Mouse (Mus musculus): ENCODE measurements at regions not wholly inside any gene's neighbourhood (a gene's known extent, or its start where the extent isn't known, plus 50 kb on each side); places are given as distances from the start of the nearest gene placed in this dataset.
A peak's percentile ranks its signal among the peaks of the same experiment; 100 is the strongest.

DNA sequence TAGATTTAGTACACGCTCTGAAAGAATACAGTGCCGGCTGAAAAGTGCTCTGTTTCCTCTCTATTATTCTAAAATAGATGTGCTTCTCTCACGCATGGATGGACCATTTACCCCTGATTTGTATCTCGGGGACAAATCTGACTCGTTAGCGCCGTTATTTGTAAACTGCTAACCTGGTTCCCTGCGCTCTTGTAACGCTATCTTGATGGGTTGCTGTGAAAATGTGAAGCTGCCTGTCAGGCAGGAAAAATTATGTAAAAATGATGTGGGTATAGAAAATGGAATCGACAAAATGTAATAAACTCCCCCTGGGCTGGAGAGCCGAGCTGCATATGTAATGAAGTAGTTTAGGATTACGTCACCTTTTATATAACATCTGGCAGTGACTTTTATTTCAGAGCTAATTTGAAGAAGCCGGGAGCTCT lies 59.4 kb upstream of the Slc30a5 start:
- no peak for DNase-seq (ENCODE audit: low spot score in 2 of 2)

DNA sequence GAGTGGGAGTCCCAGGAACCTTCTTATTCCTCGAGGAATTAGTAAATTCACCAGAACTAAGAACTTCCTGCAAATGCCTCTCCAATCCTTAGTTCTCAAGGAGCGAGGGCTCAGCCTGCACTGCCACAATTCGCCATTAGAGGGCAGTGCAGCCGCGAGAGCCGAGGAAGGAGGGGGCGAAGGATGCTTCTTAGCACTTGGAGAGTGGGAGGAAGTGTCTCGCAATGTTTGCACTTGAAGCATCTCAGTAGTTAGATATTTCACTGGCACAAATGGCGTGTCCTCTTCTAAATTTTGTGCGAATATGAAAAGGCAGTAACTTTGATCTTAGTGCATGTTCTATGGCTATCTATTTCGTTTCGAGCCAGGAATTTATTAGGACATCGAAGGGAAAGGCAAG lies 59.0 kb upstream of the Slc30a5 start:
- peak; percentile 44 to 85 for DNase-seq (ENCODE audit: low spot score in 2 of 2)

DNA sequence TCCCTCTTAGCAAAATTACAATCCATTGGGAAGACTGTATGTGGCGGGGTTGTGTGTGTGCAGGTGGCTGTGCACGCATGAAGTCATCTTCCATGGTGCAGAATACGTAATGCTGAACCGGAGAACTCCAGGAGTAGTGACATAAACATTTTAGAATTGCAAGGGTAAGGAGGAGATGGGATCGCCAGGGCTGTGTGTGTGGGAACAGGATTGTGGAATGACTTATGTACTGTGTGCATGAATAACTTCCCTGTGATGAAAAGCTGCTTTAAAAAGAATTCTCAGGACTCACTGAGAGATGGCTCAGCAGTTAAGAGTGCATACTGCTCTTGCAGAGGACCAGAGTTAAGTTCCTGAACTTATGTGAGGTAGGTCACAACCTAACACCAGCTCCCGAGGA lies 57.2 kb upstream of the Slc30a5 start:
- DNase-seq (ENCODE audit: low spot score in 2 of 2), result no peak

DNA sequence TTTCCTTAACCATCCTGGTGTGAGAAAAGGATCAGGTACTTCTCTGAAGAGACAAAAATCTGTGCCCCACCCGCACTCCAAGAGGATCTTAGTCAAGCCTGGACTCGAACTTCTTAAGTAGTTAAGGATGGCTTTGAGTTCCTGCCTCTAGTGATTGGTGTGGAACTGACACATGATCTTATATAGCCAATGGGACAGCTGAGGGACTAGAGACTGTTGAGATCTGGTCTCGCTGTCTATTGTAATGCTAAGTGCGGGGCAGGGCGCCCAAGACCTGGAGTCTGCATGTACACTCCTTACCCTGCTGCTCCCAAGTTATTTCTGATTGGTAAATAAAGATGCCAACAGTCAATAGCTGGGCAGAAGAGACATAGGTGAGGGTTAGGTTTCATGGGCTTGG lies 55.3 kb upstream of the Slc30a5 start:
- DNase-seq (ENCODE audit: low spot score in 2 of 2), result no peak

DNA sequence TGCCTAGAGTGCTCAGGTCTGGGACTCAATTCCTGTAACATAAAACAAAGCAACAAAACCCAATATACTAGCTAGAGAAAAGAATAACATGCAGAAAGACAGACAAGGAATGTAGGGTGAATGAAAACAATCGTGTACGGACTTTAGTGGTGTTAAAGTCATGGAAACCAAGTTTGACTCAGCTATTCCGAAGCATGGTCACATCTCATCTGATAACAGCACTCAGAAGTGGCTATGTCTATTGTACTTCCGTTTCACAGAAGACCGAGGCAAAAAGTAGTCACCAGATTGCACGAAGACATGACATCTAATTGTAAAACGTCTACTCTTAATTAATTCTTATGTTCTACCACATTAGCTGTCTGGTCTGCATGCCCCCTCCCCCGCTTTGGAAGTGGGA lies 50.5 kb upstream of the Slc30a5 start:
- DNase-seq (ENCODE audit: low spot score in 2 of 2), result no peak
